Mouse (Mus musculus) heart, postnatal 14 days (tissue): ENCODE measurements at regions not wholly inside any gene's neighbourhood (a gene's known extent, or its start where the extent isn't known, plus 50 kb on each side); places are given as distances from the start of the nearest gene placed in this dataset.

Experiments
- DNase-seq, 2 experiments: peaks; one replicate each; pipeline ENCODE4 v3.0.0; 2021 to 2022
- intact Hi-C: fragments of 180-260 bp; cut with DNase I; formaldehyde crosslinking; loops from one replicate; pipeline ENCODE4 v1.15.1; 2025

- intact Hi-C loops, result no loop called here
- no peak for DNase-seq
Measured at GRCm38 (mm10) chr3:58063852-58064549, 216.1 kb upstream of the Pfn2 start.

- intact Hi-C loops, result no loop called here
- no peak for DNase-seq
Measured at GRCm38 (mm10) chr3:58071574-58071973, 223.7 kb upstream of the Pfn2 start.

DNA sequence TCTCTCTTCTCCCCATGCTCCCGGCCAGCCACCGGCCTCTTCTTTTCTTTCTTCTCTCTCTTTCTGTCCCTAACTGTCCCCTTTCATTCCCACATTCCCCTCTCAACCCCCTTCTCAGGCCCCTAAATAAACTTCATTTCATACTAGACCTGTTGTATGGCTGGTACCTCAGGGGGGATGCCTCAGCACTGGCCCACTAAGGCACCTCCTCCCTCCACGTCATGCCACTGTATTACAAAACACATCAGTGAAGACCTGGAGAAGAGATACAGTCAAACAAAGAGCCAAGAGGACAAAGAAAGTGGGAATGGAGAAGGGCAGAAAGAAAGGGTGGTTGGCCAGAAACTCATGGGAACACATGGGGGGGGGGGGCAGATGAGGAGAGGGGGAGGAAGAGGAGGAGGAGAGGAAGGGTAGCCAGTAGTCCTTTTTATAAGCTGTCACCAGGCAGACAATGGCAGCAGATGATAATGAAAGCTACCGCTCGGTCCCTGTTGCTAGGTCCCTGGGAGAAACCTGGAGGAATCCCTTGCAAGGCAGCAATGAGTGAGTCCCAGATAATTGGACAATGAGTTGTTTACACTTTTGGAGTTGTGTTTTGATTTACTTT is 224.5 kb upstream of the Pfn2 start:
- intact Hi-C loops, result no loop called here
- DNase-seq, result no peak

GRCm38 (mm10) chr3:58089344-58090139 is 241.7 kb upstream of the Pfn2 start:
- intact Hi-C loops, result no loop called here
- peak in 1 of 2 experiments; percentile 0 for DNase-seq

GRCm38 (mm10) chr3:58090396-58090795 is 242.5 kb upstream of the Pfn2 start:
- intact Hi-C loops, result no loop called here
- DNase-seq, result no peak

GRCm38 (mm10) chr3:58091466-58092176 is 243.7 kb upstream of the Pfn2 start:
- DNase-seq, result no peak
- intact Hi-C loops, result no loop called here

DNA sequence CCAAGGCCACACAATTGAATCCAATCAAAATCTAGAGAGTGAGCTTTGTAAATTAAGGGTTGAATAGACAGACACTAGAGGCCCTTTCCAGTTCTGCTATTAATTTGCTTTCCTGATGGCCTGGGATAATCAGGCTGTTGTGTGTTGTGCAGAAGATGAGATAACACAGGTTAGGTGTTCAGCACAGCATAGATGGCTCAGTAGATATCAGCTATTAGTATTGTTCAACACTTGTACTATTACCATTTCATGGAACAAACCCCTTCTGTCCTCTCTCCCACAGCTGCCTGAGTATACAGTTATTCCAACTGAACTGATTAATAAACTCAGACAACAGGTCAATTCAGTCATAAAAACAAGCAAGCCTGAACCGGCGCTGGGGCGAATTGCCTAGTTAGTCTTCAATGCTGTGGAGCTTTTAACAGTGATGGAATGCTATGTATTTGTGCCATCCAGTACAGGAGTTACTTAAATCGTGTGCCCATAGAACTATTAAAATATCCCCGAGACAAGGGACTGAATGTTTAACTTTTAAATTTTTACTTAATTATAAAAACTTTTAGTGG is 263.1 kb upstream of the Pfn2 start:
- intact Hi-C loops, result no loop called here
- DNase-seq, result no peak

- intact Hi-C loops, result no loop called here
- no peak for DNase-seq
Measured at GRCm38 (mm10) chr3:58112431-58112856, 264.6 kb upstream of the Pfn2 start.

DNA sequence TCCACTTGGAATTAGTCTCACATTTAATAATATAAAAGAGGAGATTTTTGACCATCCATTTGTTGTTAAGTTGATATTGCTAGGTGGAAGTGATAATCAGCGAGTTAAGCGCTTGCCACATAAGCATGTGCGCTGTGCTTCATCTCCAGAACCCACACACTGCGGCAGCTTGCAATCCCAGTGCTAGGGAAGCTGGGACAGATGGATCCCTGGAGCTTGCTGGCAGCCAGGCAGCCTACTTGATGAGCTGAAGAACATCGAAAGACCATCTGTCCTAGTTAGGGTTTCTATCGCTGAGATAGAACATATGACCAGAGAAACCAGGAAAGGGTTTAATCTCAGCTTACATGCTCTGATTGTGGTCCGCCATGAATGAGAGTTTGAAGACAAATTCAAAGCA is 266.1 kb upstream of the Pfn2 start:
- no peak for DNase-seq
- intact Hi-C loops, result no loop called here

GRCm38 (mm10) chr3:58115511-58115910 is 267.6 kb upstream of the Pfn2 start:
- DNase-seq, result no peak
- intact Hi-C loops, result no loop called here

DNA sequence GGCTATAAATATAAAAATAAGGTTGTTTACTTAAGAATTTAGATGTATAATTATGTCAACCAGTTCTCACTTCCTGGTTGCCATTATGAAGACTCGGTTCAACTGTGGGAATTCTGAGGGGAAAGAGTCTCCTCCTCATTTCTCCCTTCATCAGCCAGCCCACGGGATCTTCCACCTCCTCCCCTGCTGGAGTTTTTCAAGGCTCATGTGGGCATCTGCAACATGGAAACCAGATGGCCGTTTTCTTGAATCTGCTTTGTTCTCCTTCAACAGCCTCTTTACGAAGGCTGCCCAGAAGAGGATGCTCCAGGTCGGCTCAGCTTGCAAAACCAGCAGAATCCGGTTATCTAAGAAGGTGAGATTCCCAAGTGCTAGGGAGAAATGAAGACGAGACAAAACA is 269.0 kb upstream of the Pfn2 start:
- no peak for DNase-seq
- intact Hi-C loops, result no loop called here

DNA sequence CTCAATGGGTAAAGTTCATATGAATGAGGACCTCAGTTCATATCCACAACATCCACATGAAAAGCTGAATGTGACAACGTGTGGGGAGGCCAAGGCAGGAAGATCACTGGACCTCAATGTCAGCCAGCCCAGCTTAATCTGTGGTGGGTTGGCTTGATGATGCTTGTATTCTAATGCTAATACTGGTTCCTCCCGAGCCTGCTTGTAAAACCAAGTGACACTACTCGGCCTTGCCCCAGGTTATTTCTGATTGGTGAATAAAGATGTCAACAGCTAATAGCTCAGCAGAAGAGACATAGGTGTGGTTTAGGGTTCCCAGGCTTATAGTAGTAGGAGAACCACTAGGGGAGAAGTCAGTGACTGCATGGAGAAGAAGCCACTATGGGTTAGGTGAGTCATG is 272.2 kb upstream of the Pfn2 start:
- no peak for DNase-seq
- intact Hi-C loops, result loop anchor here (2.0 kb wide), 1 partner anchor 453 kb away; no protein-coding TSS in a partner anchor

DNA sequence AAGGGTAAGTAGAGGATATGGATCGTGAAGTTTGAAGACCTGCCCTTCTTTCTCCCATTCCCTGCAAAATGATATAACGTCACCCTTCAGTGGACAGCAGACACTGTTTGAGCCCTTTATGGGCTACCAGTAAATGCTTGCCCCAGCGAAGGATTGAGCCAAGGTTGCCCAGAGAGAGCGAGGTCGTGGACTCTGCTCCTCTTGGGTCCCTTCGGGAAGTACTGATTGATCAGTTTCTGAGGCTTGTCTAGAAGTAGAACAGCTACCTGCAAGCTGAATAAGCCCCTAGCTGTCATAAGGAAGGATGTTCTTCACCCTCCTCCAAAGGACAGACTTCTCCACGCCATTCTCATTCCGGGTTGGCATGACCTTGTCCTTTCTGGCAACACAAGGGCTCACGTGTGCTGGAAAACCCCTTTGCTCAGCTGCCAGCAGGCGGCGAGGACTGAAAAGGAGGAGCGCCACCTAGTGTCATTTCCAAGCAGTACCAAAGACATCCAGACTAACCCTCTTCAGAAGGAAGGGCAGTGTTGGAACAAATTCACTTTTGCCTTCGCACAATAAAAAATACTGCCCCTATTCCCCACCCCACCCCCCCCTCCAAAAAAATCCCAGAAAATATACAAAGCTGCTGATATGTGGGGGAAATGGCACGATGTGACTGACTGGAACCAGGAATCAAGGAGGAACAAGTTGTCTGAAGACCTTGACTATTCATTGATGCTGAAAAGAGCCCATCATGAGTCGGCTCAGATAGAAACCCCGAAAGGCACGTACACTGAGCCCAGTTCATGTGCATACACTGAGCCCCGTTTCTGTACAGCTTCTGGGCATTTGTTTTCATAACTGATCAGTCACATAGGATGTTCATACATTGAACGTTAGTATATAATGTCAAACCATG is 274.8 kb upstream of the Pfn2 start:
- peak; percentile 70 to 83 for DNase-seq
- intact Hi-C loops, result loop anchor here (1.0 kb wide), 1 partner anchor 276 kb away; no protein-coding TSS in a partner anchor

GRCm38 (mm10) chr3:58123396-58124077 is 275.7 kb upstream of the Pfn2 start:
- no peak for DNase-seq
- intact Hi-C loops, result no loop called here

DNA sequence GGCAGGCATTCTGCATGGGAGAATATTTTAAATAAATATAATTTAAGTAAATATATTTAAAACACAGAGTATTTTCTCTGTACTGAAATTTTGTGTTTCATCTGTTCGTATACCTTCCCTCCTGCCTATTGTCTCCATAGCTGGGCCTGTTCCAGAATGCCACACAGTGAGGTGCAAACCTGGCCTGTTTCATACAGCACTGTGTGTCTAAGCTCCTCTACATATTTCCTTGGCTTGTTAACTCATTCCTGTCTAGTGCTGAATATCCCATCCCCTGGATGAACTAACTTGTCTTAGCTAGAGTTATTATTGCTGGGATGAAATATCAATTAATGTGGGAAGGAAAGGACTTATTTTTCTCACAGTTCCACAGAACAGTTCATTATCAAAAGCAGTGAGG is 277.0 kb upstream of the Pfn2 start:
- intact Hi-C loops, result no loop called here
- no peak for DNase-seq

GRCm38 (mm10) chr3:58126996-58127395 is 279.1 kb upstream of the Pfn2 start:
- intact Hi-C loops, result no loop called here

GRCm38 (mm10) chr3:58128059-58128458 is 280.2 kb upstream of the Pfn2 start:
- intact Hi-C loops, result no loop called here
- no peak for DNase-seq

More at GRCm38 (mm10) chr3:58126996-58127395, 279.1 kb upstream of the Pfn2 start:
- DNase-seq, result no peak

DNA sequence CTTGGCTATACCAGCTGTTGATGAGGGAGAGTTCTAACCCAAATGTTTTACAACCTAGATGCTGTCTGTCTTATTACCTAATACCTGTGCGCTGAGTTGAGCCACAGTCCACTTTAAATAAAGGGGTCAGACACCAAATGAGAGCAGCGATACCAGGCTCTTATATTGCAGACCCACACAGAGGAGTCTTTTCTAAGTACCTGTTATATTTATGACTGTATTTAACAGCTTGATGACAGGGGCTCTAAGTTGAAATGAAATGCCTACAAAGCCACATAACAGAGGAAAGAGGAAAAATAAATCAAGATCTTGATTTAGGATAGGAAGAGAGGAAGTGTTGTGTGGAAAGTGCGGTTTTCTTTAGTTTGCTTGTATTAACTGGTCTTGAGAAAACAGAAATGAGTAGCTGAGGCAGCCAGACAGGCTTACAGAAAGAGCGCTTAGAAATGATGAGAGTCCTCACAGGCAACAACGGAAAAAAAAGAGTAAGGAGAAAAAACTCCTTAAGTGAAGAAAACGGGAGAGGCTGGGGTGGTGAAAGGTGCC is 281.6 kb upstream of the Pfn2 start:
- DNase-seq, result no peak
- intact Hi-C loops, result no loop called here
